Mouse (Mus musculus) C2C12 (cell line): Measurements from ENCODE around the gene Ltb4r2. TPM values are rescaled to one million over a fixed set of nuclear protein-coding genes. Genes with fewer than 3 reads are reported as not detected.

Experiments
- H3K27me3 ChIP-seq: one replicate; pipeline ENCODE4 v1.6.1; 2011; ENCODE audit not compliant: control insufficient read depth, insufficient read depth, insufficient read length
- H3K36me3 ChIP-seq: one replicate; pipeline ENCODE4 v1.6.1; 2011; ENCODE audit not compliant: control insufficient read depth, insufficient read depth
- H3K4me3 ChIP-seq: one replicate; pipeline ENCODE4 v1.5.1; 2011; ENCODE audit warnings: mild to moderate bottlenecking, control low read depth; ENCODE audit not compliant: poor library complexity, insufficient read depth, severe bottlenecking
- H3K79me2 ChIP-seq: one replicate; pipeline ENCODE4 v1.6.1; 2011; ENCODE audit not compliant: control insufficient read depth, insufficient read depth
- H3K79me3 ChIP-seq: one replicate; pipeline ENCODE4 v1.6.1; 2011; ENCODE audit warnings: low read depth, control low read depth
- H3ac ChIP-seq: one replicate; pipeline ENCODE3; 2011; ENCODE audit warnings: low read depth; ENCODE audit not compliant: control insufficient read depth, insufficient read length
- CEBPB ChIP-seq: IDR thresholded peaks from one replicate; pipeline ENCODE4 v1.6.1; 2011; ENCODE audit warnings: low read depth, mild to moderate bottlenecking, control low read depth, moderate library complexity
- CTCF ChIP-seq: IDR thresholded peaks from one replicate; pipeline ENCODE4 v1.5.1; 2011; ENCODE audit not compliant: control insufficient read depth, insufficient read depth, insufficient read length
- FOSL1 ChIP-seq: IDR thresholded peaks from one replicate; pipeline ENCODE4 v1.8.0; 2011; ENCODE audit warnings: mild to moderate bottlenecking, low read length; ENCODE audit not compliant: poor library complexity, insufficient read depth, severe bottlenecking
- MAX ChIP-seq: IDR thresholded peaks from one replicate; pipeline ENCODE4 v1.6.1; 2011; ENCODE audit warnings: mild to moderate bottlenecking, control low read depth
- MYOD1 ChIP-seq: IDR thresholded peaks from one replicate; pipeline ENCODE4 v1.6.1; 2011; ENCODE audit warnings: low read depth; ENCODE audit not compliant: control insufficient read depth, insufficient read length
- MYOG ChIP-seq: IDR thresholded peaks from one replicate; pipeline ENCODE4 v1.6.1; 2011; ENCODE audit not compliant: control insufficient read depth, insufficient read length; ENCODE audit errors: extremely low read depth
- USF1 ChIP-seq: IDR thresholded peaks from one replicate; pipeline ENCODE4 v1.6.1; 2011; ENCODE audit warnings: low read depth, mild to moderate bottlenecking, control low read depth, moderate library complexity
- polyA plus RNA-seq: library from polyadenylated mRNA; unstranded; fragments of >200 nt; fragmentation: generic; extraction: Trizol; gene quantifications from one replicate; pipeline ENCODE4 v1.2.1, GENCODE M21; 2012; ENCODE audit warnings: missing spikeins

The Ltb4r2 gene
- polyA plus RNA-seq, 1 experiment: 0.09 TPM

DNA sequence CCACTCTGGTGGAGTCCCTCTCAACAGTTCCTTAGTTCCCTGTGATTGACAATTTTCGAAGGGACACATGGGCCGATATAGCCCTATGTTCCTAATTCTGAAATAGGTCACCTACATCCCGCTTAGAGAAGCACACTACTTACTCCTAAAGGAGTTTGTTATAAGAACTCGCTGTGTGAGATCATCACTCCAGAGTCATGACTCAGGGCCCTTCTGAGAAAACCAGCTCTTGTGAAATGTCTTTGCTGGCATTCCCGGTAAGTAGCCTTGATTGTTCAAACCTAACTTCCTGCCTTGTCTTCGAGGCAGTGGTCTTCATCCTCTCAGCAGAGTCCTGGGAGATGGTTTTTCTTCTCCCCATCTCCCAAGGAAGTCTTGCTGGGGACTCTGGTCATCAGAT is 7.3 kb downstream of the Ltb4r2 start:
- Histone ChIP-seq H3K79me3 (no peaks in the 10 kb centered on the region), H3K79me2 (no peaks in the 10 kb centered on the region), H3K27me3 (peaks cover 54% of the 10 kb centered on the region), H3ac (no peak overlapping the region), H3K4me3 (no peak overlapping the region), H3K36me3 (no peaks in the 10 kb centered on the region)
- no peak for TF ChIP-seq FOSL1
- no peak for TF ChIP-seq USF1
- TF ChIP-seq CEBPB: no peak

DNA sequence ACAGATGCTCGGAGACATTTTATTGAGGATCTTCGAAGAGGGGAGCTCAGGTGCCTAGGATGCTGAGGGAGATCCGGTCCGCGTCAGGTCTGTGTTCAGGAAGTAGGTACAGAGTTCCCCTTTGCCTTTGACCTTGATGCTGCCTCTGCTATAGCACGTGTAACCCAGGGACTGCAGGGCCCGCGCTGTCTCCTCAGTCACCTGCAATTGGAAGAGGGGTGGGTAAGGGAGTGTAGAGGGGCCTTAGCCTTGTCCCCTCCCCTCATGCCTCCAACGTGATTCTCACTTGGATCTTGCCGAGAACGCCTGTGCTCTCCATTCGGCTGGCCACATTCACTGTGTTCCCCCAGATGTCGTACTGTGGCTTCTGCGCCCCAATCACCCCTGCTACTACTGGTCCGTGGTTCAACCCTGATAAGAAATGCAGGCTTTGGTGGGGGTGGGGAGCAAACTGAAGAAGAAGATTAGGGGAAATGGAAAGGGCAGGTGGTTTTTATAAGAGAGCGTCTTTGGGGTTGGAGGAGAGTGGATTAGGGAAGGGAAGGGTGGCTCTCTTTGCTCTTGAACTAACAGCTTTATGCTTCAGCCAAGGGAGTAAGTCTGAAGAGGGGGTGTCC is 8.0 kb downstream of the Ltb4r2 start:
- Histone ChIP-seq H3K27me3 (peaks cover 56% of the 10 kb centered on the region), H3K4me3 (no peak overlapping the region), H3K79me3 (no peaks in the 10 kb centered on the region), H3K79me2 (no peaks in the 10 kb centered on the region), H3ac (no peak overlapping the region), H3K36me3 (no peaks in the 10 kb centered on the region)
- no peak for TF ChIP-seq MYOG
- no peak for TF ChIP-seq CEBPB
- TF ChIP-seq FOSL1: no peak
- TF ChIP-seq USF1: no peak
- no peak for TF ChIP-seq CTCF
- no peak for TF ChIP-seq MAX
- TF ChIP-seq MYOD1: no peak

- H3K4me3 ChIP-seq: no peak overlapping the region
- H3ac ChIP-seq: no peak overlapping the region
- peaks cover 31% of the 10 kb centered on the region for H3K27me3 ChIP-seq
- TF ChIP-seq MAX: no peak
- no peak for TF ChIP-seq FOSL1
- no peak for TF ChIP-seq CTCF
- no peak for TF ChIP-seq CEBPB
- no peak for TF ChIP-seq MYOG
- TF ChIP-seq MYOD1: no peak
- TF ChIP-seq USF1: no peak
- H3K36me3 ChIP-seq: no peaks in the 10 kb centered on the region
- no peaks in the 10 kb centered on the region for H3K79me2 ChIP-seq
- H3K79me3 ChIP-seq: no peaks in the 10 kb centered on the region
These were observed 15.5 kb downstream of the Ltb4r2 start for GRCm38 (mm10) chr14:55776711-55777110.

DNA sequence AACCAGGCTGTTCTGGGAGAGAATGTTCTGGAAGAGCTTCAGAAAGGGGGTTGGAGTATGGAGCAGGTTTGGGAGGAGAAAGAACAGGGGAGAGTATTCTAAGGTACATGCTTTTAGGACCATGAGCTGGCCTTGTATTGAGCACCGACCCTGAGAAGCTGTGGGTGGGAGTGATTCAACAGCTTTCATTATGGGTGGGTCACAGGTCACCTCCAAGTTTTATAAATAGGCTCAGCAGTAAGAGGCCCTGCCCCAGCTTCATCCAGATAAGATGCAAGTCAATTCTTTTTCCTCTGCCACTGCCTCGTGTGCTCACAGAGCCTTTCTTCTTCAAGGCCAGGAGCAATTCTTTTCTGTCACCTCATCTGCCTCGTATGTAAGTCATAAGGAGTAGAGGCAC is 15.9 kb downstream of the Ltb4r2 start:
- Histone ChIP-seq H3K79me2 (no peaks in the 10 kb centered on the region), H3K27me3 (peaks cover 26% of the 10 kb centered on the region), H3K4me3 (no peak overlapping the region), H3K79me3 (no peaks in the 10 kb centered on the region), H3ac (no peak overlapping the region), H3K36me3 (no peaks in the 10 kb centered on the region)
- TF ChIP-seq CEBPB (no peak), USF1 (no peak), CTCF (no peak), MYOD1 (no peak), FOSL1 (no peak), MAX (no peak), MYOG (no peak)

DNA sequence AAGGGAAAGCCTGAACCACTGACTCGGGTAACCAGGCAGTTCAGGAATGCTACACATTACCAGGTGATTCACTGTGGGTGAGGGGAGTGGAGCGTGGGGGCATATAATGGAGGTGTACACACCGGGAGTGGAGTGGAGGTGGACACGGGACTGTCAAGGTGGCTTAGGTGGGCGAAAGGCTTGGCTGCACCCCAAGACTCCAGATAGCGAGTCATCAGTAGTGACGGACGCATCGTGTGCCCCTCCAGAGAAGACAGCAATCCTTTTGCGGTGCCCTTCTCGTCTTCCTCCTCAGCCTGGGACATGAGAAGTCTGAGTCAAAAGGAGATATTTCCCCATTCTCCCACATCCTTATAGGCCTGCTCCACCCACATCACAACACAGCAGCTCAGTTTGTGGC is 16.6 kb downstream of the Ltb4r2 start:
- TF ChIP-seq MYOG: no peak
- no peak for TF ChIP-seq CTCF
- no peak for TF ChIP-seq MAX
- TF ChIP-seq FOSL1: no peak
- no peak for TF ChIP-seq USF1
- no peak for TF ChIP-seq MYOD1
- no peak for TF ChIP-seq CEBPB
- Histone ChIP-seq H3K4me3 (no peak overlapping the region), H3K27me3 (peaks cover 21% of the 10 kb centered on the region), H3ac (no peak overlapping the region), H3K79me2 (no peaks in the 10 kb centered on the region), H3K36me3 (no peaks in the 10 kb centered on the region), H3K79me3 (no peaks in the 10 kb centered on the region)

DNA sequence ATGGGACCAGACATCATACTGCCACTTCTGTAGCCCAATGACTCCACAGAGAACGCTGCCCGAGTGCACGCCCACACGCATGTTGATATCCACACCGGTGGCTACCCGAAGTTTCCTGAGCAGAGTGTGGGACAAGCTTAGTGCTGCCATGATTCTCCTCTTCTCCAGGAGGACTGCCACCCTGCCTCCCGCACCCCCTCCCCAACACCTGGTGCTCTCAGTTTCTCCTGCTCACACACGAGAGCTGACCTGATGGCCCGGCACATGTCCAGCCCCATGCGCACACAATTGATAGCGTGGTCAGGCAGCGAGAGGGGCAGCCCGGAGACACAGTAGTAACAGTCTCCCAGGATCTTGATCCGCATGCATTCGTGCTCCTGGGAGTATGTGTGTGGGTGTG is 17.5 kb downstream of the Ltb4r2 start:
- no peaks in the 10 kb centered on the region for H3K79me3 ChIP-seq
- no peak overlapping the region for H3K4me3 ChIP-seq
- H3ac ChIP-seq: no peak overlapping the region
- peaks cover 13% of the 10 kb centered on the region for H3K27me3 ChIP-seq
- TF ChIP-seq CEBPB (no peak), FOSL1 (no peak), USF1 (no peak)
- no peaks in the 10 kb centered on the region for H3K36me3 ChIP-seq
- H3K79me2 ChIP-seq: no peaks in the 10 kb centered on the region
